Mouse (Mus musculus): ENCODE measurements around the gene Gm9844.
"Not testable (repeated sequence)": the region's sequence is repeated elsewhere in the genome, so short reads cannot be mapped to it uniquely, and the experiment has no call there.

Gene Gm9844

DNA sequence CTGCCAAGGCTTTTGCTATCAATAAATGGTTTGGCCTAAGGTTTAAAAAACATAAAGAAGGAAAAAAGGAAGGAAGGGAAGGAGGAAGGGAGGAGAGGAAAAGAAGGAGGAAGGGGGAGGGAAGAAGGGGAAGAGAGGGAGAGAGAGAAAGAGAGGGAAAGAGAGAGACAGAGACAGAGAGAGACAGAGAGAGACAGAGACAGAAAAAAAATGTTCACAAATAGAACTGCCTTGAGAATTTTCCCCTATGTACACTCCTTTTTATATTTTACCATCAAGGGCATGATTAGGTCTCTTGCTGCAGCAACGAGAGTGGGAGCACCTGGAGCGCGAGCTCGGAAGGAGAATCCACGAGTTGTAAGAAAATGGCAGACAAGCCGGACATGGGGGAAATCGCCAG, at the start of gene Gm9844:
TSS of gene Gm9844 (plus strand) at position 301 of the 400 bp plus-strand sequence.
- DNase-seq (ENCODE audit: low read depth, low spot score), result no peak

DNA sequence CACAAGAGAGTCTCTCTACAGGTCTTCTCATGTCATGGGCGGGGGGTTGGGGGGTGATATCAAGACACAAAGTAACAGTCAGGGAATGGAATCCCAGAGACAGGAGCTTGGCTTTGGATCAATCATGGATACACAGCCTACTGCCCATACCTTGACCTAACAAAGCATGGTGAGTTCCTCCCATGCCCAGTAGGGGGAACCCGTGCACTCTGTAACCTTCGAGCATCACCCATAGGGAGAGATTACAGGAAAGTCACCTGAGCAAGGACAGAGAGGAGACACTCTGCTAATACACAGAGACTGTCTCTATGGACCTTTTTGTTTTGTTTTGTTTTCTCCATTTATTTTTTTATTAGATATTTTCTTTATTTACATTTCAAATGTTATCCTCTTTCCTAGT, 44.5 kb upstream of the Gm9844 start:
- peak; percentile 89 for DNase-seq (ENCODE audit: low read depth, low spot score)

- DNase-seq (ENCODE audit: low read depth, low spot score), result no peak
Measured at GRCm38 (mm10) chr7:24824452-24824851, 37.6 kb upstream of the Gm9844 start.

GRCm38 (mm10) chr7:24827181-24827580, 34.8 kb upstream of the Gm9844 start:
- peak; percentile 94 for DNase-seq (ENCODE audit: low read depth, low spot score)

- DNase-seq (ENCODE audit: low read depth, low spot score), result not testable (repeated sequence)
Measured at GRCm38 (mm10) chr7:24838732-24839409, 23.1 kb upstream of the Gm9844 start.

DNA sequence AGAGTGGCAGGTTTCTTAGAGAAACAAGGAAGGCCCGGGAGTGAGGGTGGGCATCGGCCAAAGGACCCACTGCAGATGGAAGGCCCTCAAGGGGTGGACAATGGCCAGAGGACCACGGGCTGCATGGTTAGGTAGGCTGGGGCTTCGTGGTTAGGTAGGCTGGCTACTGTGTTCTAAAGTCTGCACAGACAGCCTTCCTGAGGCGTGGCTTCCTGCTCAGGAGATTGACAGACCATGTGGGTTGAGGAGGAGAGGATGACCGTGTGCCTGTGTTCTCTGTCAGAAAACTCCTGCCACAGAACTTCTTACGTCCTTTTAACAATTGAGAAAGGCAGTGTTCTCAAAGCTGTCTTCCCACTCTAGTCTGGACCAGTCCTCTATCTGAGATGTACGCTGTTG, 22.6 kb upstream of the Gm9844 start:
- DNase-seq (ENCODE audit: low read depth, low spot score), result no peak

DNA sequence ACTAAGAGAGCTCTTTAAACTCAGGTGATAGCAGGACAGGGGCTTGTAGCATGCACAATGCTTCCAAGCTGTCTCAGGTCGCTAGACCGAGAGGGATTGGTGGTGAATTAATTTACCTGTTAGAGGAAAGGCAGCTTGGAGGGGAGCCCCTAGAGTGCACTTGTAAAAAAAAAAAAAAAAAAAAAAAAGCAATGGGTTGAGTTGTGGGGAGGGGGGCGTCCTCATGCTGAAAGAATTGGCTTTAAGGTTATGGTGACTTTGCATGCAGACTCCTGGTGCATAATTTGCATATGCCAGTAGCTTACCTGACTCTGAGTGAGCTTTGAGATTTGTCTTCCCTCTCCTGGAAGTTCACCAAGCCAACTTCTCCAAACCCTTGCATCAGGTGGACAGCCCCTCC, 21.7 kb upstream of the Gm9844 start:
- DNase-seq (ENCODE audit: low read depth, low spot score), result no peak

DNA sequence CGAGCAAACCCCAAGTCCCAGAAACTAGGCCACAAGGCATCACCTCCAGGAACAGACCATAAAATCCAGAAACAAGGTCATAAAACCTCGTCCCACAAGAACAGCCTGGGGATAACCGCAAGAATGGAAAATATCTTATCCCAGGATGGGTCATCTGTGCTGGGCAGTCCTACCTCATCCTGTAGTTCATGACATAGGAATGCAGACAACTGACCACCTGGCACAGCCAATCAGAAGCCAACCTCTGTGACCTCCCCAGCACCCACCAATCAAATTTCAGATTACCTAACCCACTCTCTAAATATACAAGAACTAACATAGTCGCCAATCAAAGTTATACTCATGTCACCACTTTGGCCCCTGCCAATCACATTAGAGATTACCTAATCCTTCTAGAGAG, 21.0 kb upstream of the Gm9844 start:
- no peak for DNase-seq (ENCODE audit: low read depth, low spot score)

DNA sequence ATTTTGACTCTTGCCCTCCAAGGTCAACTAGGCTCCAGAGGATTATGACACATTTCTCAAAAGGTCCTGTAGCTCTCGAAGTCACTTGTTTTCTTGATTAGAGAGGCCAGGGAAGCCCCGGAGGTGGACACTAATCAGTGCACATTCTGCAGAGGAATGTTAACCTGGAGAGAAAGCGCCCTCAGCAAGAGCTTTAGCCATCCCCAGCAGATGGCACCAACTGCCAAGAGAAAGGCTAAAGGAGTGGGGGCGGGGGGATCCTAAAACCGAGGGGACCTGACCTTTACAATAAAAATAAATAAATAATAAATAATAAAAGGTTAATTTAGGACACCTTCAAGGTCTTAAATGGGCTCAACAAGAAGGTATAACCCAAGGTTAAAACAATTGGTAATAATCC, 17.9 kb upstream of the Gm9844 start:
- no peak for DNase-seq (ENCODE audit: low read depth, low spot score)

- no peak for DNase-seq (ENCODE audit: low read depth, low spot score)
Measured at GRCm38 (mm10) chr7:24845181-24845580, 16.8 kb upstream of the Gm9844 start.

DNA sequence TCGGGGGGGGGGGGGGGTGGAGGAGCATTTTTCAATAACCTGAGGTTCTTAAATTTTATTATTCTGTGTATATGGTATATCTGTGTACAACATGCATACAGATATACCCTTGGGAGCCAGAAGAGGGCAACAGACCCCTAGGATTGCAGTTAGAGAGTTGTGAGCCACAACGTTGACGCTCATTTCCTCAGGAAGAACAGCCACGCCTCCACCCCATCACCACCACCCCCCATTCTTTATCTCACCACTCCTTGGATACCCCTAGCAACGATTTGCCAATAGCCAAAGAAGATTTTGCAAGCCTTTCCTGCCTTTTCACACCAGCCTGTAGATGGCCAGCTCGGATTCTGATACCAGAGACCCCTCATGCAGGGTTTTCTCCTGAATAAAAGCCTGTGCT, 16.3 kb upstream of the Gm9844 start:
- DNase-seq (ENCODE audit: low read depth, low spot score), result peak; percentile 46

DNA sequence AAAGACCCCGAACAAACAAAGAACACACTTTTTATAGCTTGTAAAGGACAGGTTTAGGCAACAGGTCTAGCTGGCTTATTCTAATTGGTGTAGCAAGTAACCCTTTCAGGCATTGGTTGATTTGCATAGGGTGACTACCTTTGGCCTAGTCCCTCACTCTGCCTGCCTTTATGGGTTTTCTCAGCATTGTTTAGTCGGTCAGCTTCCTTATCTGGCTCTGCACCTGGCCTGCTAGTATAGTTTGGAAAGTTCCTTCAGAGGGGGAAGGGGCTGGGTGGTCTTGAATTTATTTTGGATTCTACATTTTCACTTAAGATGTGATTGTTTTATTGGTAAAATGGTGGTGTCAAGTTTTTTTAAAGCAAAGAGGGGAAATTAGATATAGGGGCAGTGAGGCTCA, 15.4 kb upstream of the Gm9844 start:
- not testable (repeated sequence) for DNase-seq (ENCODE audit: low read depth, low spot score)

GRCm38 (mm10) chr7:24850162-24850561, 11.9 kb upstream of the Gm9844 start:
- peak; percentile 89 for DNase-seq (ENCODE audit: low read depth, low spot score)

GRCm38 (mm10) chr7:24850899-24851303, 11.1 kb upstream of the Gm9844 start:
- DNase-seq (ENCODE audit: low read depth, low spot score), result peak; percentile 42

DNA sequence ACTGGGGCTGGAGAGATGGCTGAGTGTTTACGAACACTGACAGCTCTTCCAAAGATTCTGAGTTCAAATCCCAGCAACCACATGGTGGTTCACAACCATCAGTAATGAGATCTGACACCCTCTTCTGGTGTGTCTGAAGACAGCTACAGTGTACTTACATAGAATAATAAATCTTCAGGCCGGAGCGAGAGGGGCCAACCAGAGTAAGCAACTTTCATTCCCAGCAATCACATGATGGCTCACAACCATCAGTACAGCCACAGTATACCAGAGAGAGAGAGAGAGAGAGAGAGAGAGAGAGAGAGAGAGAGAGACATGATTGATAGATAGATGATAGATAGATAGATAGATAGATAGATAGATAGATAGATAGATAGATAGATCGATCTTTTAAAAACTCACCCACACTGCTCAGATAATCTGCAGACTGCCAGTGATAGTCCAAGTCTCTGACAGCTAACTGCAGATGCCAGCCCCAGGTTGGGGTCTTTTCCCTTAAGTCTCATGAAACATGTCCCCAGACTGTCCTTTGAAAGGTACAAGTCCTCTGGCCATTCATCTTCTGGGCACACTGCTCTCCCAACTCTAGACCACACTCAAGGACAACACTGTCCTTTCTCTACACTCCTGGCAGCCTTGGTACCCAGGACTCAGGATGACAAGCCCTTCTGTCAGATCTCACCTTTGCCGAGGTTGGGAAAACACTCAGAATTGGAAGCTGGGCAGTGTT, 10.3 kb upstream of the Gm9844 start:
- DNase-seq (ENCODE audit: low read depth, low spot score), result no peak

GRCm38 (mm10) chr7:24852557-24853232, 9.3 kb upstream of the Gm9844 start:
- no peak for DNase-seq (ENCODE audit: low read depth, low spot score)

- no peak for DNase-seq (ENCODE audit: low read depth, low spot score)
Measured at GRCm38 (mm10) chr7:24853233-24853563, 8.8 kb upstream of the Gm9844 start.

DNA sequence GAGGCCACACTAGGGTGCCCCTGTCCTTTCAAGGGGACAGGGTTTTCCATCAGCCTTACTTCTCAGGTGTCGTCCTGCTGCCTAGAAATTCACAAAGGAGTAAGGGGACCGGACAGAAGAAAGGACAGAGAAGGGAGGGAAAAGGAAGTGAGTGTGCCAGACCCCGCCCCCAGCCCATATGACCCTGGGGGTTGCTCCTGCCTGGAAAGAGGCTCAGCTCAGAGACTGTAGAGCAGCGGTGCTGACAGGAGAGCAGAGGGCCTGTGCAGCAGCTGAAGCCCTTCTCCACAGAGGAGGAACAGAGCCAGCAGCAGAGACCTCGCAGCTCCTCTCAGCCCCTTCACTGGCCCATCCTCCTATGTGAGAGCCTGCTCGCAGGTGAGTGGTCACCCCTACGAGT, 8.3 kb upstream of the Gm9844 start:
- no peak for DNase-seq (ENCODE audit: low read depth, low spot score)

DNA sequence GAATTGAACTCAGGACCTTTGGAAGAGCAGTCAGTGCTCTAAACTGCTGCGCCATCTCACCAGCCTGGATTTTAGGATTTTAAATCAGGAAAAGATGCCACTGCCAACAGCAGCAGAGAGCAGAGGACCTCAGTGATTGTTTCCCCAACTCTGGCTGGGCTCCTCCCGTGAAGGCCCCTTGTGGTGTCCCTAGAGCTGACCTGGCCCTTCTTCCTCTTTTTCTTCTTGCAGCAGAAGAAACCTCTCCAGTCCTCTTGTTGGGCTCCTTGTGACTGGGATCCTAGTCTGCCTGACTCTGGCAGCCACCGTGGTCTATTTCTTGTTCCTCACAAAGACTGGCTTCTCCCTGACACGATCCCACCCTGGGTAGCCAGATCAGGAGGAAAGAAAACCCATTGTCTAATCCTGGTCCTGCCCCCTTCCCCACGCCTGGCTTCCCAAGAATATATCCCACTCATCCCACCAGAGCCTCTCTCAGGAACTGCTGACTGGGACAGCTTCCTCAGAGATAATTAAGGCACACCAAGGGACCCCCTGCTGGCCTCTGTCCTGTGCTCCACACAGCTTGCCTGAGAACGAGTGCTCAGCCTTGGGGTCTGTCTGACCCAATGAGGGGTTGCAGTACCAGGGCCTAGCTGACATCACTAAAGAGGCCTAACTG, 5.4 kb upstream of the Gm9844 start:
- no peak for DNase-seq (ENCODE audit: low read depth, low spot score)

- no peak for DNase-seq (ENCODE audit: low read depth, low spot score)
Measured at GRCm38 (mm10) chr7:24859234-24859633, 2.8 kb upstream of the Gm9844 start.

- DNase-seq (ENCODE audit: low read depth, low spot score), result no peak
Measured at GRCm38 (mm10) chr7:24862853-24863252, 840 bp downstream of the Gm9844 start.

GRCm38 (mm10) chr7:24864156-24864555, 2.1 kb downstream of the Gm9844 start:
- DNase-seq (ENCODE audit: low read depth, low spot score), result no peak
